Mouse (Mus musculus) cerebellum, postnatal 4 days (tissue): Measurements from ENCODE around the gene Chdh.
A peak's percentile ranks its signal among the peaks of the same experiment; 100 is the strongest.

ENCODE experiments used
- DNase-seq, 2 experiments: peaks; one replicate each; pipeline ENCODE4 v3.0.0; 2022; ENCODE audit warnings: low spot score in 2 of 2, mixed read lengths in 1 of 2

Gene Chdh

DNA sequence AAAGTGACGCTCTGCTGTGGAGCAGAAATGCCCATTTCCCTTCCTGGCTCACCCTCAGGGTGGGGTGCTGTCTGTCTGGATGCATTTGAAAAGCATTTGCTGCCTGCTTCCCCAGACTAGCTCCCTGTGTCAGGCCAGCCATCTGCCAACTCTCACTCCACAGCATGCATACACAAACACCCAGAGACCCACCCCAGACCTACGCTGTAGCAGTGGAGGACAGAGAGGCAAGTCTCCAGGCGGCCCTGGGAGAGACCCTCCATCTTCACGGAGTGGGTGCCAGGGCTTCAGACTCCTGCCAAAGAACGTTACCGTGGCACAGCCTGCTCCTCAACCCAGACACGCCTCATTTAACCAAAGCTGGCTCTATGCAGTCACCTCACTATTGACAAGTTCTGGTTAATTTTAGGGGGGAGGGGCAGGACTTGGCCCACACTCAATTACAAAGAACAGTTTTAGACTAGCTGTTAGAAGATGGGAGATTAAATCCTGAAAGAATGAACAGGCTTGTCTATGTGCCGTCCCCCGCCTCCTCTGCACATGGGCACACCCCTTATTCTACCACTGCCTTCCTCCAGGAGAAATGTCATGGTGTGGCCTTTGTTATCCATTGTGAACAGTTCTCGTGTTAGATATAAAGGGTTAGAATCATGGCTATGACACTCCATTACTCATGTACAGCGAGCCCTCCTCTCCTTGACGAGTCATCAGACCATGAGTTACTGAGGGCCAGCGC lies 47.4 kb downstream of the Chdh start:
- DNase-seq, result peak; percentile 43 to 79

DNA sequence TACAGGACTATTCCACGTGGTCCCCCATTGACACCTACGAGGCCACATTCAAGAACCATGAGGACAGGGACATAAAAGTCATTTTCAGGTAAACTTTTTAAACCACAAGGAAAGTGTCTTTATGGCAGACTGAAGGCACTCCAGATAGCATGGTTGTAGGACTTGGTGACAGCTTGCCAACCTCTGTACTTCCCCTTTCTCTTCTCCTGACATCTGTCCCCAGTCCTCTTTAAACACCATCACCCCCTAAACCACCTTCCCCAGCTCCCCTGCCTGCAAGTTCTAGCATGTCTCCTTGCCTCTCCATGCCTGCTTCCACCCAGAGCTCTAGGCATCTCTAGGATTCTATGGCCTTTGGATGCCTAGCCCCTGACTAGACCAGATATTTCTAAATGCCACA lies 56.0 kb downstream of the Chdh start:
- no peak for DNase-seq

DNA sequence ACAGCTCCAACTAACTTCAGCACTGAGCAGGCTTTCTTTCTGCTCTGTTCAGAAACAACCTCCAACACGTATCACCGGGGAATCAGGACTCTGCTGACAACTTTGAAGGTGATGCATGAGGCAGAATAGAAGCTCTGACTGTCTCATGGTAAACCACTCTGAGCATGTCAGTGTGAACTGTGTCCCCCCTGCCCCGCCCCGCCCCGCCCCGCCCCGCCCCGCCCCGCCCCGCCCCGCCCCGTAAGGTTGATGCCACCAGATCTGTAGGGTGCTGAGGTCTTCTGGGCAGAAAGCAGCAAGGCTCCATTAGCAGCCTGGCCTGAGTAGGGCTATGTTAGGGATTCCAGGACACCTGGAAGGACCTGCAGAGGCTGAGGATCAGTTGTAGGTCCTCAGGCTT lies 57.9 kb downstream of the Chdh start:
- DNase-seq, result no peak

DNA sequence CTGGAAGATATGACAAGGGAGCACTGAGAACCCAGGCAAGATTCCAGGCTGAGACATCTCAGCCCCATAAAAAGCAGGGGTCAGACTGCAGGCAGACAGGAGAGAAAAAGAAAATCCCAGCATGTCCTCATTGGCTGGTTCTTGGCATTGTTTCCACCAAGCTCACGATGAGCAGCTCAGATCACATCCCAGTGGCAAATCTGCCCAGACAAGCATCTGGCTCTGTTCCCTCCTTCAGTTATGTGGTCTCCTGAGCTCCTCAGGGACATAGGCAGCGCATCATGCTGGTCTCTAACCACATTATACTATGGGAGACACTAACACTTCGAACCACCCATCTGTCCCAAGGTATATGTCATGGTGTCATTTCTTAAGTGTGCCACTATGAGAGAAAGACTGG lies 59.7 kb downstream of the Chdh start:
- DNase-seq, result no peak

- DNase-seq, result peak in 1 of 2 experiments; percentile 24
Observed at GRCm38 (mm10) chr14:30075268-30075887, 66.6 kb downstream of the Chdh start.

GRCm38 (mm10) chr14:30078115-30078808 lies 69.4 kb downstream of the Chdh start:
- no peak for DNase-seq

DNA sequence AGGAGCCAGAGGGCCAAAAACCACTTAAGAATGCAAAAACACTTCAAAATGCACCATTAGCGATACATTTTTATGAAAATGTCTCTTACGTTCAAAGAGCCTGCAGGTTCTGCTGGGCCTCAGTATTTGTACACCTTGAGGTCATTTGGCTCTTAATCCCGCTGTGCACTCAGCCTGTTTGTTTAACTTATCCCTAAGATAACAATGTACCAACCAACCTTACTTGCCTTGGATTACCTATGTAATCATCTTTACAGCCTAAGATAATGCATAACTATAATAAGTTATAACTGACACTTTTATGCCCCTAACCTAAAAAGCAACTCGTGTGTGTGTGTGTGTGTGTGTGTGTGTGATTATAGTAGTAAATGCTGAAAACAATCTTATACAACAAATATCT lies 70.9 kb downstream of the Chdh start:
- no peak for DNase-seq
